Mouse (Mus musculus) kidney, embryonic 15.5 days (tissue): ENCODE results near the gene Herpud1. TPM values are rescaled to one million over a fixed set of nuclear protein-coding genes. Genes with fewer than 3 reads are reported as not detected.

Experiments
- ATAC-seq: fragments of 200-750 bp; cut with Nextera tagmentation; replicated peaks from 2 replicates; pipeline ENCODE4 v1.8.0; 2017; ENCODE audit warnings: moderate TSS enrichment; ENCODE audit not compliant: low FRiP score
- H3K27ac ChIP-seq: fragments of 300-500 bp; sonication (generic); 2 replicates; pipeline ENCODE4 v1.5.1; 2015; ENCODE audit warnings: mild to moderate bottlenecking, inconsistent platforms
- H3K27me3 ChIP-seq: fragments of 300-500 bp; sonication (generic); 2 replicates; pipeline ENCODE4 v1.6.1; 2015; ENCODE audit warnings: inconsistent platforms
- H3K36me3 ChIP-seq: fragments of 300-500 bp; sonication (generic); 2 replicates; pipeline ENCODE4 v1.6.1; 2015; ENCODE audit warnings: inconsistent platforms
- H3K4me1 ChIP-seq: fragments of 300-500 bp; sonication (generic); 2 replicates; pipeline ENCODE4 v1.6.1; 2015; ENCODE audit warnings: inconsistent platforms
- H3K4me2 ChIP-seq: fragments of 300-500 bp; sonication (generic); 2 replicates; pipeline ENCODE4 v1.6.1; 2015; ENCODE audit warnings: moderate library complexity, mild to moderate bottlenecking, inconsistent platforms
- H3K4me3 ChIP-seq: fragments of 300-500 bp; sonication (generic); replicated peaks from 2 replicates; pipeline ENCODE4 v1.5.1; 2015; ENCODE audit warnings: mild to moderate bottlenecking, inconsistent platforms
- H3K9ac ChIP-seq: fragments of 300-500 bp; sonication (generic); 2 replicates; pipeline ENCODE4 v1.6.1; 2015; ENCODE audit warnings: mild to moderate bottlenecking, inconsistent platforms
- H3K9me3 ChIP-seq: fragments of 300-500 bp; sonication (generic); replicated peaks from 2 replicates; pipeline ENCODE4 v1.6.1; 2016; ENCODE audit warnings: inconsistent platforms
- WGBS: fragments of 180-500 bp; shearing (Covaris S2); methylation state at CpG from one replicate; pipeline ENCODE4 v1.1.7; 2015; ENCODE audit warnings: mixed read lengths; 5-methylcytosine and 5-hydroxymethylcytosine counted together
- polyA plus RNA-seq: library from polyadenylated mRNA; unstranded; fragments of >200 nt; fragmentation: Nextera tagmentation; extraction: Ambion mirVana; gene quantifications from 2 replicates; pipeline ENCODE4 v1.2.1, GENCODE M21; 2015

Herpud1 gene
- polyA plus RNA-seq, 1 experiment from 2014 or later: 66.7 TPM

DNA sequence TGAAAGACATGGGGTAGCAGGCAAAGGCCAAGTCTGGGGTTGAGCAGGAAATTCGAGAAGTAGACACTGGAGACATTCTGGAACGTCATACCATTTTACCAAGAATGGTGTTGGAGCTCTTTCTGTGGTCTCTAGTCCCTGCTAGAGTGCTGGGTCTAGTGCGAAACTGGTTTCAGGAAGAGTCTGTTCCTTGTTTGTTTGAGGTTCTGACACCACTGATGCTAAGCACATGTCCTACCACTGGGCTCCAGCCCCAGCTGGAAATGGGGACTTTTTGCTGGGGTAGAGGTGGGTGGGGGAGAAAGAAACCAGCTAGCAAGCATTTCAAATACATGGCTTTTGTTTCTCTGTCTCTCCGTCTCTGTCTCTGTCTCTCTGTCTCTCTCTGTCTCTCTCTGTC is 9.2 kb upstream of the Herpud1 start:
- Histone ChIP-seq H3K36me3 (no peaks in the 10 kb centered on the region), H3K27me3 (peaks cover 3% of the 10 kb centered on the region; the same call in 1 of the 2 replicates), H3K9ac (no peak overlapping the region), H3K4me3 (no peak overlapping the region), H3K4me2 (no peak overlapping the region), H3K4me1 (peaks cover 9% of the 10 kb centered on the region), H3K27ac (no peak overlapping the region), H3K9me3 (no peaks in the 10 kb centered on the region)
- no peak for ATAC-seq
- WGBS: 77% methylated on average over 4 of the region's 4 CpGs

DNA sequence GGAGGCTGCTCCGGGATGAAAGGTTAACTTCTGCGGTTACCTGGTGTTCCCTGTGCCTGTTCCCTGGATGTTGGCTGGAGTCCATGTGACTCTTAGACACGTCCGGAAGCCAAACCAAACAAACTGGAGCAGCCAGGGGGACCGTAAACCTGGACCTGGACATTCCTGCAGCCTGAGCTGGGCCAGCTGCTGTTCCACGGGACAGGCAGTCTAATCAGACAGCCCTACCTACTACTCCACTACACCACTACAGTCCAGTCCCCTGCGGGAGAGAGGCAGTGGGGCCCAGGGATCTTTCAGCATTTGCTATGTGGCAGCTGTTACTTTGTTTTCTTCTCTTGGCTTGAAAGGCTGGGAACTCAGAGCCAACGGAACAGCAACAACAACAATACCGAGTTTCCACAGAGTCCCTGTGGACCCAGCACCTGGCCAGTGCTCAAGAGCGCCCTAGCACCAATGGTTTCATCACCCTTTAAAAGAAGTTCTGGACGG is 8.5 kb upstream of the Herpud1 start:
- H3K27ac ChIP-seq: peak overlapping the region; percentile 58
- no peak overlapping the region for H3K4me3 ChIP-seq
- H3K9me3 ChIP-seq: no peaks in the 10 kb centered on the region
- H3K36me3 ChIP-seq: no peaks in the 10 kb centered on the region
- H3K4me1 ChIP-seq: peaks cover 9% of the 10 kb centered on the region
- H3K9ac ChIP-seq: no peak overlapping the region
- ATAC-seq: peak; percentile 93
- 30% methylated on average over 11 of the region's 11 CpGs for WGBS
- no peak overlapping the region for H3K4me2 ChIP-seq
- H3K27me3 ChIP-seq: peaks cover 3% of the 10 kb centered on the region; the same call in 1 of the 2 replicates

DNA sequence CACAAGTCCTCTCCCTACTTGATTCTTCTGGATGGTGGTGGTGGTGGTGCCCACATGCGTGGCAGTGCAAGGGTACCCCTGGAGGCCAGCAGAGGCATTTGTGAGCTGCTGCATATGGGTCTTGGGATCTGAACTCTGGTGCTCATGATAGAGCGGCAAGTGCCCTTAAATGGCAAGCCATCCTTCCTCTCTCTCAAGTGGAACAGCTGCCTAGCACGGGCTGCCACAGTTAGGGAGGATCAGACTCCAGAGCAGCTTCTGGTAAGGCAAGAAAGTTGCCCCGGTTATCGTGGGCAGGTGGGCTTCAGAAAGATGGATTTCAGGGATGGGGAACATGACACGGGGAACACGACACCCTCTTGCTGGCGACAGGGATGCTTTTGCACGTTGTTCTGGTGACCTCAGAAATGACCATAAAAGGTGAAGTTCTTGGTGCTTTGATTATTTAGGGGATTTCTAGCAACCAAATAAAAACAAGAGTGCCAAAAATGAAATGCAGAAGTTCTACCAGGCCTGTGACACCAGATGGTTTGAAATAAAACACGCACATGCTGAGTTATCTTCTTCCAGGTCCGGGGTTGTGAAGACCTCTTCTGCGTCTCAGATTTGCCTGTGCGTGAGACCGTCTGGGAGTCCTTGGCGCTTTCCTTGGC is 7.3 kb upstream of the Herpud1 start:
- no peaks in the 10 kb centered on the region for H3K9me3 ChIP-seq
- 69% methylated on average over 15 of the region's 15 CpGs for WGBS
- no peak overlapping the region for H3K4me2 ChIP-seq
- no peak overlapping the region for H3K9ac ChIP-seq
- H3K36me3 ChIP-seq: no peaks in the 10 kb centered on the region
- no peak overlapping the region for H3K4me3 ChIP-seq
- peaks cover 3% of the 10 kb centered on the region; the same call in 1 of the 2 replicates for H3K27me3 ChIP-seq
- ATAC-seq: no peak
- peaks cover 9% of the 10 kb centered on the region for H3K4me1 ChIP-seq
- H3K27ac ChIP-seq: no peak overlapping the region

DNA sequence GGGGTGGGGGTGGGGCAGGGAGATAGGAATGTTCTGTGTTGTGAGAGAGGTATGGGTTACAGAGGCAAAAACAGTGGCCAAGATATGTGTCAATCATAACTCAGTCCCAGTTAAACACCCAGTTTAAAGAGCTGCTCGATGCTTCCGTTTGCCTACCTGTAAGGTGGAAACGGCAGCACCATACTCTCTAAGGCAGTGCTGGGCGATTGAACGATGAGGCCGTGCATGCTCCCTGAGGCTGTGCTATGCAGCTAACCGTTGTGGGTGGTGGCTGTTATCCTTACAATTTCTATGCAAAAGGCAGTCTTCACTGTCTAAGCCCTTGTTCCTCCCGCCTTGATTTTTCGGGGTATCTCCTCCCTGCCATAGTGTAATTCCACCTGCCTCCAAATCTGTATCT is 6.6 kb upstream of the Herpud1 start:
- Histone ChIP-seq H3K27me3 (peaks cover 3% of the 10 kb centered on the region; the same call in 1 of the 2 replicates), H3K36me3 (no peaks in the 10 kb centered on the region), H3K4me2 (no peak overlapping the region), H3K4me1 (peaks cover 9% of the 10 kb centered on the region), H3K9ac (no peak overlapping the region), H3K27ac (no peak overlapping the region), H3K4me3 (no peak overlapping the region), H3K9me3 (no peaks in the 10 kb centered on the region)
- ATAC-seq: no peak
- 89% methylated on average over 9 of the region's 9 CpGs for WGBS

DNA sequence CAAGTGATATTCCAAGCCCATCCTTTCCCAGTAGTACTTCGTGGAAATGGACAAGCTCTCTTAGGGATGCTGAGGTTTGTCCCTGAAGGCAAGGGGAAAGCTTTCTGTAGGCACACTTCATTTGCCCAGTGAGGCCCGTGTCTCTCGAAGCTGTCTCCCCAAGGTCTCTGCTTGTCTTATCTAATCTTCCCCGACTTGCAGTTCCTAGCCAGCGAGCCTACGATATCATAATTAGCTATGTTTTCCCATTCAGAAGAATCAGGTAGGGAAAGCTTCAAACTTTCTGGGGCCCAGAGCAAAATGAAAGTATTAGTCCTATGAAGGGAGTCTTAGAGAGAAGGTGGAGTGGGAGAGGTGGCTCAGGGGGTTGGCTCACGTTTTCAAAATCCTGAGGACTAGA is 2.1 kb upstream of the Herpud1 start:
- no peak overlapping the region for H3K4me2 ChIP-seq
- 87% methylated on average over 7 of the region's 7 CpGs for WGBS
- no peak overlapping the region for H3K27ac ChIP-seq
- H3K9ac ChIP-seq: no peak overlapping the region
- no peaks in the 10 kb centered on the region for H3K36me3 ChIP-seq
- no peaks in the 10 kb centered on the region for H3K9me3 ChIP-seq
- peaks cover 20% of the 10 kb centered on the region for H3K4me1 ChIP-seq
- no peak for ATAC-seq
- peaks cover 3% of the 10 kb centered on the region; the same call in 1 of the 2 replicates for H3K27me3 ChIP-seq
- H3K4me3 ChIP-seq: no peak overlapping the region

DNA sequence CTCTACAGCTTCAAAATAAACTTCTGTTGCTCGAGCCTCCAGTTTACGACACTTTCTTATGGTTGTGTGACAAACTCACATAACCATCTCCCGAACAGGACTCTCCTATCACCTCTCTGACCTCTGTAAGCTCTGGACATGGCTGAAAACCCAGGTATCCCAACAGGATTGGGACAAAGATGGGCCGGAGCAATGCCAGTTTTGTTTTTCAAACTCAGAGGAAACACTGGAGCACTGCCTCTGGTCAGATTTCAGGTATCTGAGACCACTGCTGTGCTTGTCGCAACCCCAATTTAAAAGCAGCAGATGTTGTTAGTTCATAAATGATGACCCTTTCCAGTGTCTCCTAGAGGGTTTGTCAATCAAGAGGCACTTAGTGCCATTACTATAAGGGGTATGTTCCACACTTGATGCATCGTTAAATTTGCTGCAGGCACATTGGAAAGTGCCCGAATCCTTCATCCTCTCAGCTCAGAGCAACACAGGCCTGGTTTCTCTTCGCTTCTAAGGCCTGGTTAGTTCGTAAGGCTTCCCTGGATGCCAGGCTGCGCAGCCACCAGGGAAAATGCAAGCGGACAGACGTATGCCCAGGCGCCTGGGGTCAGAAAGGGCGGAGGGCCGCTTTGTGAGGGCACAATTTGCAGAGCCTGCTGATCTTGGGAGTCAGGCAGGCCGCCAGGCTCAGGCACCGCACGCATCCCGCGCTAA is 578 bp upstream of the Herpud1 start:
- 19% methylated on average over 20 of the region's 20 CpGs for WGBS
- peak overlapping the region; percentile 93 for H3K4me3 ChIP-seq
- peak; percentile 5; the same call in 1 of the 2 replicates for ATAC-seq
- peak overlapping the region; percentile 88 for H3K4me2 ChIP-seq
- peaks cover 20% of the 10 kb centered on the region for H3K4me1 ChIP-seq
- H3K27me3 ChIP-seq: peaks cover 3% of the 10 kb centered on the region; the same call in 1 of the 2 replicates
- H3K36me3 ChIP-seq: peaks cover 14% of the 10 kb centered on the region
- H3K27ac ChIP-seq: peak overlapping the region; percentile 90
- peak overlapping the region; percentile 88 for H3K9ac ChIP-seq
- H3K9me3 ChIP-seq: no peaks in the 10 kb centered on the region

DNA sequence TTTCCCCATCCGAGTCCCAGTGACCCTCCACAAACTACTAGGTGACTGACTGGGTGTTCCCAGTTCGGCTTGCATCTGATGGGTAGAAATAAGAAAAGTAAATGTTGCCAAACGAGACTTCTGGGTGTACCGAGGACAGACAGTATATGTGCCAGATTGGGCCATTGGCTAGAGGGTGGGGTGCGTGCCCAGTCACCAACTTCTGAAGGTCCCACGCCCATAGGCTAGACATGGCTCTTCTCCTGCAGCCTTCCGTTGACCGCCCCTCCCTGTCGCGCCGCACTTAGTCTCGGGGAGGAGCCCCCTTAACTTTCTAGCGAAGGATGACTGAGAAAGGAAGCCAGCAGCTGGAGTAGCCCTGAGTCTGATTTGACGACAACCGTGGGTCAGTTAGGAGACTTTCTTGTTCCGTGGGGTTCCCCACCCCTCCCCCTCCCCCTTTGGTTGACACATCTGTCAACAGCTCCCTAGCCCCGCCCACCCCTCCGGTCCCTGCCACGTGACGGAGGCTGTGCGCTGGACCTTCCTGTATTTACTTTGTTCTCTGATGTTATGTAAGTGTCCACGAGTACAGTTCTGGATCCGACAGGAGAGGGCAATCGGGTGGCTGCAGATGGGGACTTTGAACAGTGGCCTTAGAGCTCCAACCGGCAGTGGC is 918 bp downstream of the Herpud1 start:
- WGBS: under 1% methylated on average over 25 of the region's 25 CpGs
- Histone ChIP-seq H3K9ac (peak overlapping the region; percentile 88), H3K4me2 (peak overlapping the region; percentile 88), H3K4me3 (peak overlapping the region; percentile 93), H3K27me3 (no peaks in the 10 kb centered on the region; the same call in 1 of the 2 replicates), H3K36me3 (peaks cover 29% of the 10 kb centered on the region), H3K4me1 (peaks cover 20% of the 10 kb centered on the region), H3K27ac (peak overlapping the region; percentile 90), H3K9me3 (no peaks in the 10 kb centered on the region)
- ATAC-seq: peak; percentile 57

DNA sequence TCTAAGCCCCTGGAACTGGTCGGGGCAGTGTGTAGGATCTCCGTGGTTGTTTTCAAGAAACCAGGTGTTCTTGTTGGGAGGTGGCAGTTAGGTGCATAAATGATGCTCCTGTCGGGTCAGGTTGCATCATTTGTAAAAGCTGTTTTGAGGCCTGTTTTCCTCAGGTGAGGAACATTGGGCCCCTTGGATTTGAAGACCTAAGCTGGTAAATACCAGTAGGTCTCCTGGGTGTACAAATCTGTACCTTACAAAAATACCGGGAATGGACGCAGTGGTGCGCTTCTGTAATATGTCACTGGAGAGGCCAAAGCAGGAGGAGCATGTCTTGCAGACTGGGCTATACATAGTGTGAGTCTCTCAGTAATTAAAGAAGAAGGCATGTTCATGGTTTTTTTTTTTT is 1.5 kb downstream of the Herpud1 start:
- ATAC-seq: no peak
- Histone ChIP-seq H3K4me1 (peaks cover 20% of the 10 kb centered on the region), H3K4me2 (peak overlapping the region; percentile 88), H3K27me3 (no peaks in the 10 kb centered on the region), H3K4me3 (peak overlapping the region; percentile 93), H3K36me3 (peaks cover 36% of the 10 kb centered on the region), H3K9me3 (no peaks in the 10 kb centered on the region), H3K9ac (peak overlapping the region; percentile 88), H3K27ac (0 out of 2 replicates have a peak overlapping the region, but pooled peaks have one; percentile 90)
- WGBS: 30% methylated on average over 6 of the region's 6 CpGs

DNA sequence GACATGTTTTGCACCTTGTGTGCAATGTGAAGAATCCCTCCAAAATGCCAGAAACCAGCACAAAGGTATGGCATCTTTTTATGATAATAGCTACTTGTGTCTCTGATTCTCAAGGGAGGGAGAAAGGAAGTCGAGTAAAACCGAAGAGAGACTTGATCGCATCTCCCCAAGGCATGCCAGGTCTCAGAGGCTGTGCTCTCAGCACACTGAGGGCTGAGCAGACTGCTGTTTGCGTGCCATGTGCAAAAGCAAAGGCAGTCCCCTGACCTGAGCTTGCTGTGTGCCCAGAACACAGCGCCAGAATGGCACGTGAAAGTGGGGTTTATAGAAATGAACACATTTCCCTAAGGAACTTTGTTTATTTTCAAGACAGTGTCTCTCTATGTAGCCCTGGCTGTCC is 3.3 kb downstream of the Herpud1 start:
- H3K4me2 ChIP-seq: no peak overlapping the region
- H3K4me1 ChIP-seq: peaks cover 20% of the 10 kb centered on the region
- H3K36me3 ChIP-seq: peaks cover 51% of the 10 kb centered on the region
- H3K9me3 ChIP-seq: no peaks in the 10 kb centered on the region
- no peak overlapping the region for H3K4me3 ChIP-seq
- H3K27ac ChIP-seq: no peak overlapping the region
- H3K27me3 ChIP-seq: no peaks in the 10 kb centered on the region
- no peak overlapping the region for H3K9ac ChIP-seq
- no peak for ATAC-seq
- WGBS: 85% methylated on average over 6 of the region's 6 CpGs

DNA sequence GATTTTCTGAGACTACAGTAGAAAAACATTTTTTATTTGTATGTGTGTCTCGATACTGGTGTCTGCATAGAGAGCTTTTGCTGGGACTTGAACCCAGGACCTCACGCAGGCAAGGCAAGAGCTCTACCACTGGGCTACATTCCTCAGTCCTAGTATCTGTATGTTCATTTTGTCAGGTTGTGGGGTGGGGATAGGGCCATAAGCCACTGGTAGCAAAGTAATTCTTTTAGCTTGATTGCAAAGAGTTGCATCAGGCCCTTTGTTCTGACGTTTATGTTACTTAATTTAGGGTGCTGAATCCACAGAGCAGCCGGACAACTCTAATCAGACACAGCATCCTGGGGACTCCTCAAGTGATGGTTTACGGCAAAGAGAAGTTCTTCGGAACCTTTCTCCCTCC is 4.2 kb downstream of the Herpud1 start:
- WGBS: 92% methylated on average over 6 of the region's 6 CpGs
- H3K27me3 ChIP-seq: no peaks in the 10 kb centered on the region
- no peak overlapping the region for H3K4me2 ChIP-seq
- H3K4me3 ChIP-seq: no peak overlapping the region
- peaks cover 16% of the 10 kb centered on the region for H3K4me1 ChIP-seq
- no peak overlapping the region for H3K9ac ChIP-seq
- H3K36me3 ChIP-seq: peaks cover 60% of the 10 kb centered on the region
- no peak for ATAC-seq
- H3K9me3 ChIP-seq: no peaks in the 10 kb centered on the region
- H3K27ac ChIP-seq: no peak overlapping the region

DNA sequence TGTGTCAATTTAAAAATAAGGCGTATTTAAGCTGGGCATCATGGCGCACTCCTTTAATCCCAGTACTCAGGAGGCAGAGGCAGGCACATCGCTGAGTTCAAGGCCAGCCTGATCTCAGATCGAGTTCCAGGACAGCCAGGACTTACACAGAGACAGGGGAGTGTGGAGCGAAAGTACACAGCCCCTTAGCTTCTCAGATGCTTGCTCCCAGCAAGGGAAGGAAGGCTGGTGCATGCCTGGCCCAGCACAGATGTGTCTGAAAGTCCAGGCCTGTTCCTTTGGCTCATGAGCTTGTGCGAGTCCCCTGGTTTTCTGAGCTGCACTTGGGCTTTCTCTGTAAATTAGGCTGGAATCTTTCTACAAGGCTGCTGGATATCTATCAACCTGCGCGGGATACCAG is 4.7 kb downstream of the Herpud1 start:
- Histone ChIP-seq H3K9me3 (no peaks in the 10 kb centered on the region), H3K36me3 (peaks cover 65% of the 10 kb centered on the region), H3K4me1 (peaks cover 11% of the 10 kb centered on the region)

DNA sequence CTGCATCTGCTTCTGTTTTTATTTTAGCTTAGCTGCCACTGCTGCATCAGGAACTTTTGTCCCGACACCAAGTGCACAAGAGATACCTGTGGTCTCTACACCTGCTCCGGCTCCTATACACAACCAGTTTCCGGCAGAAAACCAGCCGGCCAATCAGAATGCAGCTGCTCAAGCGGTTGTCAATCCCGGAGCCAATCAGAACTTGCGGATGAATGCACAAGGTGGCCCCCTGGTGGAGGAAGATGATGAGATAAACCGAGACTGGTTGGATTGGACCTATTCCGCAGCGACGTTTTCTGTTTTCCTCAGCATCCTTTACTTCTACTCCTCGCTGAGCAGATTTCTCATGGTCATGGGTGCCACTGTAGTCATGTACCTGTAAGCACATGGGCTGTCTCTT is 5.9 kb downstream of the Herpud1 start:
- H3K4me1 ChIP-seq: peaks cover 10% of the 10 kb centered on the region
- ATAC-seq: no peak
- peaks cover 76% of the 10 kb centered on the region for H3K36me3 ChIP-seq
- no peaks in the 10 kb centered on the region for H3K27me3 ChIP-seq
- no peaks in the 10 kb centered on the region for H3K9me3 ChIP-seq
- WGBS: 83% methylated on average over 12 of the region's 12 CpGs
- H3K4me3 ChIP-seq: no peak overlapping the region
- H3K9ac ChIP-seq: no peak overlapping the region
- no peak overlapping the region for H3K4me2 ChIP-seq
- no peak overlapping the region for H3K27ac ChIP-seq

More for the DNA sequence above, 4.7 kb downstream of the Herpud1 start:
- ATAC-seq: no peak
- Histone ChIP-seq H3K9ac (no peak overlapping the region), H3K27ac (no peak overlapping the region), H3K27me3 (no peaks in the 10 kb centered on the region), H3K4me2 (no peak overlapping the region), H3K4me3 (no peak overlapping the region)
- 93% methylated on average over 8 of the region's 8 CpGs for WGBS
